Mouse (Mus musculus): Measurements from ENCODE around the gene Anxa2. TPM values are rescaled to one million over a fixed set of nuclear protein-coding genes. Genes with fewer than 3 reads are reported as not detected.

Anxa2 gene
- polyA plus RNA-seq, 1 experiment: 23.7 TPM

DNA sequence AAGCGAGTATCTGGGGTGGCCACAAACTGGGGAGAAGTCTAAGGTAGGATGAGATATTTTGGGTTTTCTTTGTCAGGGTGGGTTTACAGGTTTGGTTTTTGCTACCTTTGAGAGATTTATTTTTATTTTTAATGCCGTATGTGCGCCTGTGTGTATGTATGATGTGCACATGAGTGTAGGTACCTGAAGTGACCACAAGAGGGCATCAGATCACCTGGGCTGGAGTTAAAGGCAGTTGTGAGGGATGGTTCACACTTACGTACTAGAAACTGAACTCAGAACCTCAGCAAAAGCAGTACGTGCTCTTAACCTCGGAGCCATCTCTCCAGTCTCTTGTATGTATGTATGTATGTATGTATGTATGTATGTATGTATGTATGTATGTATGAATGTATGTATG lies 39.4 kb downstream of the Anxa2 start:
- TF ChIP-seq CTCF (IDR thresholded peaks at IDR 0.05; ENCODE audit: extremely low read depth, insufficient read depth, low read length) (no peak), POLR2A (IDR thresholded peaks at IDR 0.05; ENCODE audit: extremely low read depth, insufficient read depth, low read length) (no peak)

DNA sequence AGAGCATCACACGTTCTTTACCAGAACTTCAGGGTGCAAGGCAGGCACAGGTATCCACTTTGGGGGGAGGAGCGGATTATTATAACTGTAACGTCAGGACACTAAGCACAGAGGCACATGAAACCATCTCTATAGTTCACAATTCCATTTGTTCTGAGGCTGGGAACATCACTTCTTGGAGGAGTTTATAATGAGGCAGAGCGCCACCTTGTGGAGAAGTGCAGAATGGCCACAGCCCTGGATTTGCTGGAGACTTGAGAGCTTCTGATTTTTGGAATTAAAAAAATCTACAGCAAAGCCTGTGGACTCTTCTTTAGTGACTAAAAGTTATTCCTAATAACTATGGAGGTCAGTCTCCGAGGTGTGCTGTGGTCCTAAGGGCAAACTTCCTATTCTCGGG lies 49.1 kb downstream of the Anxa2 start:
- H3K27ac ChIP-seq (ENCODE audit: insufficient read depth, low read length): no peak overlapping the region
- TF ChIP-seq CTCF (IDR thresholded peaks at IDR 0.05; ENCODE audit: extremely low read depth, insufficient read depth, low read length) (peak; percentile 77), POLR2A (IDR thresholded peaks at IDR 0.05; ENCODE audit: extremely low read depth, insufficient read depth, low read length) (no peak)
- no peaks in the 10 kb centered on the region for H3K4me1 ChIP-seq (ENCODE audit: control insufficient read depth, insufficient read depth, low read length)
- no peak overlapping the region for H3K4me3 ChIP-seq (ENCODE audit: insufficient read depth, low read length)

More for the DNA sequence above, 39.4 kb downstream of the Anxa2 start:
- Histone ChIP-seq H3K4me3 (ENCODE audit: insufficient read depth, low read length) (no peak overlapping the region), H3K4me1 (ENCODE audit: control insufficient read depth, insufficient read depth, low read length) (no peaks in the 10 kb centered on the region), H3K27ac (ENCODE audit: insufficient read depth, low read length) (no peak overlapping the region)

DNA sequence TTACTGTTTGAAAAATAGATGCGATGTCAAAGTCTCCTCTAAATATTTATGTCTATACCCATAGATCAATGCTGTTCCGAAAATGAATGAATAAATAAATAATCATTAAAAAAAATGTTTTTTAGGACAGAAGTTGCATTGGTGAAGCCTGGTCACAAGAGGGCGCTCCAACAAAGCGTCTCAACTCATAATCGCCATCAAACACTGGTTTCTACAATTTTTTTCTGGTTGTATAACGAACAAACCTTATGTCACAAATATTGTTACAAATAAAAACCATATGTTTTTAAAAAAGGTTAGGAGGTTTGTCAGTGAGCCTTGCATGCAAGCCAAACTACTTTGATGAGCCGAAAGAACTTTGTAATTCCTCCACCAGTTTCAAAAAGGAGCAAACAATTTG lies 52.2 kb downstream of the Anxa2 start:
- Histone ChIP-seq H3K4me1 (ENCODE audit: control insufficient read depth, insufficient read depth, low read length) (no peaks in the 10 kb centered on the region), H3K4me3 (ENCODE audit: insufficient read depth, low read length) (no peak overlapping the region), H3K27ac (ENCODE audit: insufficient read depth, low read length) (no peak overlapping the region)
- TF ChIP-seq CTCF (IDR thresholded peaks at IDR 0.05; ENCODE audit: extremely low read depth, insufficient read depth, low read length) (peak; percentile 82), POLR2A (IDR thresholded peaks at IDR 0.05; ENCODE audit: extremely low read depth, insufficient read depth, low read length) (no peak)

DNA sequence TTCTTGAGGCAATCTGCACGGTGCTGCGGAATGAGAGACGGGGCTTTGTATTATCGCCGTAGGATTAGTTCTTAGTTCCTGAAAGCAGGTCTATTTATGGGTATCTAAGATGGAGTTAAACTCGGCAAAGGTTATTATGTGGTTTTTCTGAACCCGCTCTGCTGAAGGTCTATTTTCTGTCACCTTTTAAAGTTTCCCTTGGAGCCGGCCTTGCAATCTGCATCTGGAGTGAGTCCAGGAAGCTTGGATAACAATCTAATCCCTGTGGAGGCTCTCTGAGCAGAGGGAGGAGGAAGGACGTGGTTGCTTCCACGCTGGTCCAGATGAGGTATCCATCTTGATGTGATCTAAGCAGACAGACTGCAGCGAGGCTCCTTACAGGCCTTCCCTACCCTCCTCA lies 53.8 kb downstream of the Anxa2 start:
- Histone ChIP-seq H3K27ac (ENCODE audit: insufficient read depth, low read length) (no peak overlapping the region), H3K4me3 (ENCODE audit: insufficient read depth, low read length) (no peak overlapping the region), H3K4me1 (ENCODE audit: control insufficient read depth, insufficient read depth, low read length) (no peaks in the 10 kb centered on the region)
- TF ChIP-seq CTCF (IDR thresholded peaks at IDR 0.05; ENCODE audit: extremely low read depth, insufficient read depth, low read length): no peak
- TF ChIP-seq POLR2A (IDR thresholded peaks at IDR 0.05; ENCODE audit: extremely low read depth, insufficient read depth, low read length): no peak

DNA sequence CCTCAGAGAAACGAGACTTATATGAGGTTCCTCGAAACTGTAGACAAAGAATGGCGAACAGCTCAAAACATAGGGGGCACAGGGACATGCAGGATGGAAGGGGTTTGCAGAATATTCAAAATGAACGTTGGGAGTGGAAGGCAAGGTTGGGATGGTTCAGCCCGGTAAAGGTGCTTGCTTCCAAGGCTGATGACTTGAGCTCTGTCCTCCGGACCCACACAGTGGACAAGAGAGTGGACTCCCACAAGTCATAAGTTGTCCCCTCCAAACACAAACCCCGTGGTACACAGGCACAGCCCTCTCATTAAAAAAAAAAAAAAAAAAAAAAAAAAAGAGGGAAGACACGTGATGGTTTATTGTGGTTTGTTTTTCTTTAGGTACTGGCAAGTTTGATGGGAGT lies 54.6 kb downstream of the Anxa2 start:
- Histone ChIP-seq H3K4me1 (ENCODE audit: control insufficient read depth, insufficient read depth, low read length) (no peaks in the 10 kb centered on the region), H3K27ac (ENCODE audit: insufficient read depth, low read length) (no peak overlapping the region), H3K4me3 (ENCODE audit: insufficient read depth, low read length) (no peak overlapping the region)
- TF ChIP-seq POLR2A (IDR thresholded peaks at IDR 0.05; ENCODE audit: extremely low read depth, insufficient read depth, low read length): no peak
- TF ChIP-seq CTCF (IDR thresholded peaks at IDR 0.05; ENCODE audit: extremely low read depth, insufficient read depth, low read length): no peak

DNA sequence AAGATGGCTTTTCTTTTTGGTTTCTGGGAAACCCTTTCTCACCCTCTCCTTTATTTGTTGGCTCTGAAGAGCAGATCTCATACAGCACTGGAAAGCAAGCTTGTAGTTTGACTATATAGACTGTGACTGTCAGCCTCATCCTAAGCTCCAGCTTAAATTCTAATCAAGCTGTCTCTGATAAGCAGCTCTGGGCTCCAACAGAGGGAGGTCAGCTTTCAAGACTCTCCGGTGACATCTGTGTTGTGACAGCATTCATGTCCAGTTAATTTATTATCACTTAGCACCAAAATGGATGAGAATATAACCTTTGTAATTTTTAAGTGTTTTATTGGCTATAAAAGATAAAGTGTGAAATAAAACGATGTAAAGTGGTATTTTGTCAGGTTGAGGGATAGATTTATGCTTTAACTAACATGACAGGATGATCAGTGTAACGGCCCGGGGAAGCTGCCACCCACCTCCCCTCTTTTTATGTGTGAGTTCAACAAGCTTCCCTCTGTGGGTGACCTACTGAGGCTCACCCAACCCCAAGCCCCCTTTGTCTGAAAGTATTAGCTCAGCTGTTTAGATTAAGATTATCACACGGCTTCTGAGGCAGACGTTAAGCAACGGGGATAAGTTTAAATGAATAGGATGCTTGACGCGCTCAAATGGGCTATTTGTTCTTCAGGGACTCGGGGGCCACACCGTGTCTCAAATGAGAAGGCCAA lies 58.6 kb downstream of the Anxa2 start:
- TF ChIP-seq POLR2A (IDR thresholded peaks at IDR 0.05; ENCODE audit: extremely low read depth, insufficient read depth, low read length): no peak
- TF ChIP-seq CTCF (IDR thresholded peaks at IDR 0.05; ENCODE audit: extremely low read depth, insufficient read depth, low read length): no peak
- no peaks in the 10 kb centered on the region for H3K4me1 ChIP-seq (ENCODE audit: control insufficient read depth, insufficient read depth, low read length)
- H3K4me3 ChIP-seq (ENCODE audit: insufficient read depth, low read length): no peak overlapping the region
- H3K27ac ChIP-seq (ENCODE audit: insufficient read depth, low read length): no peak overlapping the region

DNA sequence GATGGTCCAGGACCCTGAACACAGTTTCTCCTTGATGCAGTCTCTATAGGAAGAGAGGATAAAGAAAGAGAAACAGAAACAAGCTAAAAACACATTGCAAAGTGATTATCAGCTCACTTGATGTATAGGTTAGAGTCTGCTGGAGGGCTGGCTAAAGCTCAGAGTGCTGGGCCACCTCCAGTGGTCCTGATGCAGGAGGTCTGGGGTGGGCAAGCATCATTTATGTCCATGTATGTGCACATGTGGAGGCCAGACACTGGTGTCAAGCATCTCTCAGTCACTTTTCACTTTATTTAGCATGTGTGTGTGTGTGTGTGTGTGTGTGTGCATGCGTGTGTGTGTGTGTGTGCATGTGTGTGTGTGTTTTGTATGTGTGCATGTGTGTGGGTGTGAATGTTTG lies 59.3 kb downstream of the Anxa2 start:
- Histone ChIP-seq H3K27ac (ENCODE audit: insufficient read depth, low read length) (no peak overlapping the region), H3K4me3 (ENCODE audit: insufficient read depth, low read length) (no peak overlapping the region), H3K4me1 (ENCODE audit: control insufficient read depth, insufficient read depth, low read length) (no peaks in the 10 kb centered on the region)
- TF ChIP-seq POLR2A (IDR thresholded peaks at IDR 0.05; ENCODE audit: extremely low read depth, insufficient read depth, low read length) (no peak), CTCF (IDR thresholded peaks at IDR 0.05; ENCODE audit: extremely low read depth, insufficient read depth, low read length) (no peak)

DNA sequence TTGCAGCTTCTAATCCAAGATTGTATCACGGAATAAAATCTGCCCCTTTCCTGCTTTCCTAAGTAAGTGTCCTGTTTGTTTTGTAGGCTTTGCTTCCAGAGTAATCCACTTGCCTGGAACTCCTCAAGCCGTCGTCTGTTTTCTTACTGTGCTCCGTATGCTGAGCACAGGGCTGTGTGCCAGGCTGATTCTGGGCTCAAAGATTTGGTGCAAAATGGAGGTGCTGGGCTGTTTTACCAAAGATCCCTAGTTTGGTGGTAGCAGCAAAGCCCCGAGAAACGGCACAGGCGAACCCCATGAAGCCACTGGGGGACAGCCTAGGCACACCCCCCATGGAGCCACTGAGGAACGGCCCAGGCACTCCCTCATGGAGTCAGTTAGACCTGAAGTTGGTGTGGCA lies 60.8 kb downstream of the Anxa2 start:
- Histone ChIP-seq H3K4me3 (ENCODE audit: insufficient read depth, low read length) (no peak overlapping the region), H3K4me1 (ENCODE audit: control insufficient read depth, insufficient read depth, low read length) (peaks cover 1% of the 10 kb centered on the region; the same call in 1 of the 2 replicates), H3K27ac (ENCODE audit: insufficient read depth, low read length) (no peak overlapping the region)
- TF ChIP-seq CTCF (IDR thresholded peaks at IDR 0.05; ENCODE audit: extremely low read depth, insufficient read depth, low read length): no peak
- no peak for TF ChIP-seq POLR2A (IDR thresholded peaks at IDR 0.05; ENCODE audit: extremely low read depth, insufficient read depth, low read length)

DNA sequence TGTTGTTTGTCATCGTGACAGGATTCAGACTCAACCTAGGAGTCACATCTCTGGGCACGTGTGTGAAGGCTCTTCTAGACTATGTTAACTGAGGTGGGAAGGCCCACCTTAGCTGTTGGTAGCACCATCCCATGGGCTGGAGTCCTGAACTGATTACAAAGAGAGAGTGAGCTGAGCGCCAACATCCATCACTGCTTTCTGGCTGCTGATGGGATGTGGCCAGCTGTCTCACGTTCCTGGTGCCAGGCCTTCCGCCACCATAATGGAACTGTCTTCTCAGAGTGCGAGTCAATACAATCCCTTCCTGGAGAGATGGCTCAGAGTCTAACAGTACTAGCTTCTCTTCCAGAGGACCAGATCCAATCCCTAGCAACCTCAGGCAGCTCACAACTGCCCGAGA lies 62.0 kb downstream of the Anxa2 start:
- peaks cover 1% of the 10 kb centered on the region; the same call in 1 of the 2 replicates for H3K4me1 ChIP-seq (ENCODE audit: control insufficient read depth, insufficient read depth, low read length)
- H3K4me3 ChIP-seq (ENCODE audit: insufficient read depth, low read length): no peak overlapping the region
- no peak overlapping the region for H3K27ac ChIP-seq (ENCODE audit: insufficient read depth, low read length)
- TF ChIP-seq CTCF (IDR thresholded peaks at IDR 0.05; ENCODE audit: extremely low read depth, insufficient read depth, low read length) (no peak), POLR2A (IDR thresholded peaks at IDR 0.05; ENCODE audit: extremely low read depth, insufficient read depth, low read length) (no peak)

DNA sequence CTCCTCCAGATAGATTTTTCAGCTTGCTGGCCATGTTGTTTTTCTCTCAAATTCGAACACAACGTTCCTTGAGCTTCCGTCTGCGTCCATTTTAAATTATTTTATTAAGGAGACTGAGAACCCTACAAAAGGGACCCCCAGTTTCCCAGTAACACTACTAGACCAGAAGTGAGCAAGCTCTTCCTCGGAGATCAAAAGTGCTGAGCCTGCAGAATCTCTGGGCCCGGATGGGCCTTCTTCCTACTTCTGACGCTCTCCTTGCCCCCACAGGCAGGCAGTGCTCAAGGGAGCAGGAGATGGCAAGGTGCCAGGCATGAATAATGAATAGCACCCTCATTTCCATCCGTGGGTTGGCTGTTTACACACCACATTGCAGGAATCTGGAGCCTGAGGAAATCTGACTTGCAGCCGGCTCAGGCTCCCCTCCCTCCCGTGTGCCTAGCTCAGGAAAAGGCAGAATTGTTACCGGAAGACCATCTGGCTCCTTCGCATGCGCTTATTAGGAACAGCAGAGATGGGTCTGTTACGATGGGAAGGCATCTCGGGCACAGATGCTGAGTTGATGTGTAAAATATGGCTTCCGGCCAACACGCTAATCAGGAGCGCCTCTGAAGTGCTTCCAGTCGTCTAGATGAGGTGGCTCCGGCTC lies 64.1 kb downstream of the Anxa2 start:
- Histone ChIP-seq H3K4me3 (ENCODE audit: insufficient read depth, low read length) (no peak overlapping the region), H3K4me1 (ENCODE audit: control insufficient read depth, insufficient read depth, low read length) (peaks cover 1% of the 10 kb centered on the region; the same call in 1 of the 2 replicates), H3K27ac (ENCODE audit: insufficient read depth, low read length) (no peak overlapping the region)
- TF ChIP-seq CTCF (IDR thresholded peaks at IDR 0.05; ENCODE audit: extremely low read depth, insufficient read depth, low read length): no peak
- no peak for TF ChIP-seq POLR2A (IDR thresholded peaks at IDR 0.05; ENCODE audit: extremely low read depth, insufficient read depth, low read length)

Other genes starting within 250 kb of the Anxa2 start
- gene Ice2, start 55.7 kb upstream of the Anxa2 start, polyA plus RNA-seq (2012; rRNA removed): 7.6 TPM in 2 replicates